Mouse (Mus musculus) liver, embryonic 13.5 days (tissue): ENCODE data around the gene Galnt6. TPM values are rescaled to one million over a fixed set of nuclear protein-coding genes. Genes with fewer than 3 reads are reported as not detected.

ENCODE experiments used
- ATAC-seq: fragments of 200-750 bp; cut with Nextera tagmentation; 2 replicates; pipeline ENCODE4 v1.8.0; 2017; ENCODE audit warnings: low read depth, mild to moderate bottlenecking, moderate number of reproducible peaks, moderate library complexity
- DNase-seq: peaks from one replicate; pipeline ENCODE4 v3.0.0; 2022
- H3K27ac ChIP-seq: fragments of 300-500 bp; sonication (generic); 2 replicates; pipeline ENCODE4 v1.5.1; 2015; ENCODE audit warnings: moderate library complexity, mild to moderate bottlenecking, inconsistent platforms
- H3K27me3 ChIP-seq: fragments of 300-500 bp; sonication (generic); 2 replicates; pipeline ENCODE4 v1.6.1; 2015; ENCODE audit warnings: mild to moderate bottlenecking, inconsistent platforms
- H3K36me3 ChIP-seq: fragments of 300-500 bp; sonication (generic); 2 replicates; pipeline ENCODE4 v1.6.1; 2015; ENCODE audit warnings: mild to moderate bottlenecking, inconsistent platforms
- H3K4me1 ChIP-seq: fragments of 300-500 bp; sonication (generic); replicated peaks from 2 replicates; pipeline ENCODE4 v1.6.1; 2015; ENCODE audit warnings: inconsistent platforms
- H3K4me2 ChIP-seq: fragments of 300-500 bp; sonication (generic); 2 replicates; pipeline ENCODE4 v1.6.1; 2015; ENCODE audit warnings: inconsistent platforms, mild to moderate bottlenecking, moderate library complexity
- H3K4me3 ChIP-seq: fragments of 300-500 bp; sonication (generic); replicated peaks from 2 replicates; pipeline ENCODE4 v1.5.1; 2015; ENCODE audit warnings: mild to moderate bottlenecking, inconsistent platforms
- H3K9ac ChIP-seq: fragments of 300-500 bp; sonication (generic); 2 replicates; pipeline ENCODE4 v1.6.1; 2015; ENCODE audit warnings: mild to moderate bottlenecking, inconsistent platforms
- H3K9me3 ChIP-seq: fragments of 300-500 bp; sonication (generic); replicated peaks from 2 replicates; pipeline ENCODE4 v1.6.1; 2016; ENCODE audit warnings: inconsistent platforms
- WGBS: fragments of 180-500 bp; shearing (Covaris S2); methylation state at CpG from one replicate; pipeline ENCODE4 v1.1.7; 2015; ENCODE audit not compliant: insufficient replicate concordance; 5-methylcytosine and 5-hydroxymethylcytosine counted together
- polyA plus RNA-seq: library from polyadenylated mRNA; unstranded; fragments of >200 nt; fragmentation: Nextera tagmentation; extraction: Ambion mirVana; gene quantifications from 2 replicates; pipeline ENCODE4 v1.2.1, GENCODE M21; 2015

Galnt6 gene
- polyA plus RNA-seq, 1 experiment from 2014 or later = 1.1 TPM

- Histone ChIP-seq H3K27ac (peak overlapping the region; percentile 23; the same call in 1 of the 2 replicates), H3K4me1 (peaks cover 61% of the 10 kb centered on the region), H3K9me3 (no peaks in the 10 kb centered on the region), H3K4me3 (no peak overlapping the region), H3K4me2 (peak overlapping the region; percentile 15), H3K9ac (no peak overlapping the region), H3K27me3 (peaks cover 24% of the 10 kb centered on the region), H3K36me3 (no peaks in the 10 kb centered on the region)
- 49% methylated on average over 15 of the region's 15 CpGs for WGBS
- ATAC-seq = 0 out of 2 replicates have a peak, but pooled peaks have one; percentile 18
- DNase-seq = no peak
These were observed 6.1 kb upstream of the Galnt6 start for GRCm38 (mm10) chr15:100735095-100735952.

GRCm38 (mm10) chr15:100732580-100732979 lies 3.4 kb upstream of the Galnt6 start:
- no peak overlapping the region for H3K9ac ChIP-seq
- no peak overlapping the region for H3K4me3 ChIP-seq
- H3K27ac ChIP-seq = no peak overlapping the region
- peaks cover 56% of the 10 kb centered on the region for H3K4me1 ChIP-seq
- no peaks in the 10 kb centered on the region for H3K9me3 ChIP-seq
- H3K36me3 ChIP-seq = no peaks in the 10 kb centered on the region
- peaks cover 51% of the 10 kb centered on the region for H3K27me3 ChIP-seq
- H3K4me2 ChIP-seq = no peak overlapping the region
- 8% methylated on average over 5 of the region's 5 CpGs for WGBS
- no peak for ATAC-seq
- DNase-seq = no peak

GRCm38 (mm10) chr15:100731081-100731480 lies 1.9 kb upstream of the Galnt6 start:
- Histone ChIP-seq H3K9ac (no peak overlapping the region), H3K4me3 (no peak overlapping the region), H3K9me3 (no peaks in the 10 kb centered on the region), H3K36me3 (no peaks in the 10 kb centered on the region), H3K4me2 (no peak overlapping the region), H3K27ac (no peak overlapping the region), H3K27me3 (peaks cover 65% of the 10 kb centered on the region), H3K4me1 (peaks cover 46% of the 10 kb centered on the region)
- DNase-seq = no peak
- no peak for ATAC-seq
- 33% methylated on average over 9 of the region's 9 CpGs for WGBS

GRCm38 (mm10) chr15:100728586-100728985 lies 590 bp downstream of the Galnt6 start:
- no peak for ATAC-seq
- Histone ChIP-seq H3K9me3 (no peaks in the 10 kb centered on the region), H3K9ac (peak overlapping the region; percentile 47; the same call in 1 of the 2 replicates), H3K27ac (no peak overlapping the region), H3K4me3 (peak overlapping the region; percentile 51), H3K36me3 (no peaks in the 10 kb centered on the region), H3K4me2 (peak overlapping the region; percentile 68), H3K27me3 (peaks cover 78% of the 10 kb centered on the region), H3K4me1 (peaks cover 26% of the 10 kb centered on the region)
- no peak for DNase-seq
- 19% methylated on average over 9 of the region's 9 CpGs for WGBS

GRCm38 (mm10) chr15:100727834-100728233 lies 1.3 kb downstream of the Galnt6 start:
- H3K36me3 ChIP-seq = no peaks in the 10 kb centered on the region
- no peak overlapping the region for H3K27ac ChIP-seq
- ATAC-seq (no peak), DNase-seq (no peak)
- H3K4me1 ChIP-seq = peaks cover 24% of the 10 kb centered on the region
- H3K9ac ChIP-seq = no peak overlapping the region
- H3K4me3 ChIP-seq = no peak overlapping the region
- no peak overlapping the region for H3K4me2 ChIP-seq
- H3K9me3 ChIP-seq = no peaks in the 10 kb centered on the region
- 71% methylated on average over 11 of the region's 11 CpGs for WGBS
- H3K27me3 ChIP-seq = peaks cover 77% of the 10 kb centered on the region

GRCm38 (mm10) chr15:100726721-100727120 lies 2.5 kb downstream of the Galnt6 start:
- DNase-seq (no peak), ATAC-seq (no peak)
- Histone ChIP-seq H3K4me1 (peaks cover 19% of the 10 kb centered on the region), H3K36me3 (no peaks in the 10 kb centered on the region), H3K9me3 (no peaks in the 10 kb centered on the region), H3K27ac (no peak overlapping the region), H3K27me3 (peaks cover 71% of the 10 kb centered on the region), H3K9ac (no peak overlapping the region), H3K4me3 (no peak overlapping the region), H3K4me2 (no peak overlapping the region)
- 75% methylated on average over 11 of the region's 11 CpGs for WGBS

GRCm38 (mm10) chr15:100723505-100723904 lies 5.7 kb downstream of the Galnt6 start:
- WGBS = 57% methylated on average over 14 of the region's 14 CpGs
- DNase-seq (no peak), ATAC-seq (no peak)
- Histone ChIP-seq H3K27ac (no peak overlapping the region), H3K9me3 (0 out of 2 replicates have a peak, but pooled peaks cover 1% of the 10 kb centered on the region), H3K9ac (no peak overlapping the region), H3K36me3 (no peaks in the 10 kb centered on the region), H3K4me2 (no peak overlapping the region), H3K27me3 (peaks cover 51% of the 10 kb centered on the region), H3K4me3 (no peak overlapping the region), H3K4me1 (peaks cover 7% of the 10 kb centered on the region)

- WGBS = 56% methylated on average over 6 of the region's 6 CpGs
- Histone ChIP-seq H3K9me3 (0 out of 2 replicates have a peak, but pooled peaks cover 4% of the 10 kb centered on the region), H3K27me3 (peaks cover 42% of the 10 kb centered on the region), H3K27ac (no peak overlapping the region), H3K4me2 (no peak overlapping the region), H3K9ac (no peak overlapping the region), H3K4me3 (no peak overlapping the region), H3K36me3 (no peaks in the 10 kb centered on the region), H3K4me1 (0 out of 2 replicates have a peak, but pooled peaks cover 7% of the 10 kb centered on the region)
- no peak for ATAC-seq
- DNase-seq = no peak
These were observed 6.6 kb downstream of the Galnt6 start for GRCm38 (mm10) chr15:100722564-100722963.

- Histone ChIP-seq H3K27ac (no peak overlapping the region), H3K4me1 (0 out of 2 replicates have a peak, but pooled peaks cover 7% of the 10 kb centered on the region), H3K27me3 (peaks cover 37% of the 10 kb centered on the region), H3K36me3 (no peaks in the 10 kb centered on the region), H3K9ac (no peak overlapping the region), H3K4me3 (no peak overlapping the region), H3K9me3 (0 out of 2 replicates have a peak, but pooled peaks cover 4% of the 10 kb centered on the region), H3K4me2 (no peak overlapping the region)
- WGBS = 35% methylated on average over 4 of the region's 4 CpGs
- no peak for ATAC-seq
- DNase-seq = no peak
These were observed 7.2 kb downstream of the Galnt6 start for GRCm38 (mm10) chr15:100722026-100722425.

GRCm38 (mm10) chr15:100721445-100721844 lies 7.7 kb downstream of the Galnt6 start:
- Histone ChIP-seq H3K36me3 (no peaks in the 10 kb centered on the region), H3K9me3 (0 out of 2 replicates have a peak, but pooled peaks cover 4% of the 10 kb centered on the region), H3K4me1 (0 out of 2 replicates have a peak, but pooled peaks cover 7% of the 10 kb centered on the region), H3K27me3 (peaks cover 31% of the 10 kb centered on the region), H3K27ac (no peak overlapping the region), H3K4me2 (no peak overlapping the region), H3K4me3 (no peak overlapping the region), H3K9ac (no peak overlapping the region)
- no peak for DNase-seq
- 79% methylated on average over 5 of the region's 5 CpGs for whole genome bisulfite sequencing
- no peak for ATAC-seq

- Histone ChIP-seq H3K27ac (no peak overlapping the region), H3K9me3 (0 out of 2 replicates have a peak, but pooled peaks cover 4% of the 10 kb centered on the region), H3K36me3 (no peaks in the 10 kb centered on the region), H3K4me2 (no peak overlapping the region), H3K4me3 (no peak overlapping the region), H3K9ac (no peak overlapping the region), H3K27me3 (peaks cover 21% of the 10 kb centered on the region), H3K4me1 (0 out of 2 replicates have a peak, but pooled peaks cover 7% of the 10 kb centered on the region)
- DNase-seq = no peak
- 68% methylated on average over 10 of the region's 10 CpGs for WGBS
- ATAC-seq = no peak
These were observed 9.1 kb downstream of the Galnt6 start for GRCm38 (mm10) chr15:100720066-100720465.
